ENCODE assay signal across 8 mouse cellular contexts in genomic region chr9:57653283-57653682, GRCm38 (mm10). TPM values are rescaled to one million over a fixed set of nuclear protein-coding genes. Genes with fewer than 3 reads are reported as not detected.
DNase-seq lines count a peak whose midpoint lies in the region; ATAC-seq and TF ChIP-seq lines count a peak whose summit lies in the region.

Csk (minus strand) TSS chr9:57653631.

- no peak for TF ChIP-seq CTCF in C2C12 (IDR thresholded peaks at IDR 0.05; ENCODE audit: control insufficient read depth, insufficient read depth, insufficient read length)

- H3K4me3 ChIP-seq in C2C12 (ENCODE audit: insufficient read depth, poor library complexity, severe bottlenecking) = no peak within 1 kb of the TSS
- H3K4me3 ChIP-seq in embryonic facial prominence, embryonic 12.5 days = no peak within 1 kb of the TSS
- no peak within 1 kb of the TSS for H3K4me3 ChIP-seq in limb, embryonic 13.5 days
- no peak within 1 kb of the TSS for H3K4me3 ChIP-seq in stomach, embryonic 14.5 days (ENCODE audit: low read depth, low read length)

- no peak within 1 kb of the TSS; the same call in 1 of the 2 replicates for H3K9ac ChIP-seq in embryonic facial prominence, embryonic 12.5 days
- no peak within 1 kb of the TSS for H3K9ac ChIP-seq in limb, embryonic 13.5 days
- H3K9ac ChIP-seq in stomach, embryonic 14.5 days (replicated peaks; ENCODE audit: low read depth, low read length) = 0 out of 2 replicates have a peak within 1 kb of the TSS, but pooled peaks have one; percentile 2

- DNase-seq in frontal cortex, adult 2 months (ENCODE audit: extremely low spot score in 1 of 2, low spot score in 1 of 2) = no peak
- DNase-seq in frontal cortex, postnatal 10 days (ENCODE audit: low spot score in 2 of 2) = no peak
- no peak for DNase-seq in heart, postnatal 36 days
- DNase-seq in natural killer cell, adult 2 months (ENCODE audit: low spot score in 2 of 2) = no peak

- no peak for ATAC-seq in embryonic facial prominence, embryonic 12.5 days (ENCODE audit: insufficient number of reproducible peaks, insufficient read depth, low FRiP score, low TSS enrichment)
- ATAC-seq in limb, embryonic 13.5 days (ENCODE audit: low FRiP score, low read depth) = no peak
- no peak for ATAC-seq in stomach, embryonic 14.5 days (ENCODE audit: insufficient number of reproducible peaks, insufficient read depth, low FRiP score, low read depth)

- H3ac ChIP-seq in C2C12 (ENCODE audit: control insufficient read depth, insufficient read length, low read depth) = no peak within 1 kb of the TSS

- no peaks in the 10 kb centered on the region for H3K9me3 ChIP-seq in embryonic facial prominence, embryonic 12.5 days
- no peaks in the 10 kb centered on the region for H3K9me3 ChIP-seq in limb, embryonic 13.5 days
- H3K9me3 ChIP-seq in stomach, embryonic 14.5 days (ENCODE audit: control insufficient read depth, low read depth, low read length) = no peaks in the 10 kb centered on the region

- no peaks in the 10 kb centered on the region for H3K79me3 ChIP-seq in C2C12 (ENCODE audit: low read depth)

- no peaks in the 10 kb centered on the region for H3K27me3 ChIP-seq in C2C12 (ENCODE audit: control insufficient read depth, insufficient read depth, insufficient read length)
- H3K27me3 ChIP-seq in embryonic facial prominence, embryonic 12.5 days = peaks cover 18% of the 10 kb centered on the region
- peaks cover 27% of the 10 kb centered on the region for H3K27me3 ChIP-seq in limb, embryonic 13.5 days
- no peaks in the 10 kb centered on the region for H3K27me3 ChIP-seq in stomach, embryonic 14.5 days (ENCODE audit: control insufficient read depth, insufficient read depth, low read length)

- no peaks in the 10 kb centered on the region for H3K36me3 ChIP-seq in C2C12 (ENCODE audit: control insufficient read depth, insufficient read depth)
- no peaks in the 10 kb centered on the region for H3K36me3 ChIP-seq in embryonic facial prominence, embryonic 12.5 days
- no peaks in the 10 kb centered on the region for H3K36me3 ChIP-seq in limb, embryonic 13.5 days
- no peaks in the 10 kb centered on the region for H3K36me3 ChIP-seq in stomach, embryonic 14.5 days (ENCODE audit: control insufficient read depth, insufficient read depth, low read length)

- H3K27ac ChIP-seq in embryonic facial prominence, embryonic 12.5 days = no peak within 1 kb of the TSS
- H3K27ac ChIP-seq in limb, embryonic 13.5 days = no peak within 1 kb of the TSS
- no peak within 1 kb of the TSS; the same call in 1 of the 2 replicates for H3K27ac ChIP-seq in stomach, embryonic 14.5 days (ENCODE audit: low read length)

- whole genome bisulfite sequencing in embryonic facial prominence, embryonic 12.5 days = 52% methylated on average over 5 of the region's 5 CpGs
- WGBS in limb, embryonic 13.5 days = 53% methylated on average over 5 of the region's 5 CpGs
- WGBS in stomach, embryonic 14.5 days = 58% methylated on average over 5 of the region's 5 CpGs

- peaks cover 17% of the 10 kb centered on the region for H3K4me1 ChIP-seq in embryonic facial prominence, embryonic 12.5 days
- peaks cover 11% of the 10 kb centered on the region for H3K4me1 ChIP-seq in limb, embryonic 13.5 days
- H3K4me1 ChIP-seq in stomach, embryonic 14.5 days (ENCODE audit: control insufficient read depth, insufficient read depth, low read length) = peaks cover 5% of the 10 kb centered on the region; the same call in 1 of the 2 replicates

- no peaks in the 10 kb centered on the region for H3K79me2 ChIP-seq in C2C12 (ENCODE audit: control insufficient read depth, insufficient read depth)

- no peak within 1 kb of the TSS for H3K4me2 ChIP-seq in embryonic facial prominence, embryonic 12.5 days (replicated peaks)
- H3K4me2 ChIP-seq in limb, embryonic 13.5 days (replicated peaks) = no peak within 1 kb of the TSS
- peak within 1 kb of the TSS; percentile 7; the same call in 1 of the 2 replicates for H3K4me2 ChIP-seq in stomach, embryonic 14.5 days (replicated peaks; ENCODE audit: low read depth, low read length)

- intact Hi-C loops in heart, postnatal 36 days (cut with DNase I) = no loop called here

TF ChIP-seq in C2C12, 6 proteins besides CTCF, POLR2A, EP300 and RAD21:
- TF ChIP-seq CEBPB (IDR thresholded peaks at IDR 0.05; ENCODE audit: low read depth) = no peak
- TF ChIP-seq MAX (IDR thresholded peaks at IDR 0.05) = no peak
- no peak for TF ChIP-seq USF1 (IDR thresholded peaks at IDR 0.05; ENCODE audit: low read depth)
- TF ChIP-seq MYOG (IDR thresholded peaks at IDR 0.05; ENCODE audit: control insufficient read depth, extremely low read depth, insufficient read length) = no peak
- no peak for TF ChIP-seq MYOD1 (IDR thresholded peaks at IDR 0.05; ENCODE audit: control insufficient read depth, insufficient read length, low read depth)
- no peak for TF ChIP-seq FOSL1 (IDR thresholded peaks at IDR 0.05; ENCODE audit: insufficient read depth, low read length, poor library complexity, severe bottlenecking)
TF ChIP-seq in C2C12: peak in this region for 0.

RNA-seq across cellular contexts. Expression of gene Csk, which starts in this region (rescaled TPM):
- polyA plus RNA-seq in frontal cortex, adult 2 months (2012; rRNA removed) = 66.1 and 86.0 TPM in 2 replicates
- polyA plus RNA-seq in C2C12 (2012; fragmentation: generic; extraction: Trizol) = 66.2 TPM
- 38.0 and 41.1 TPM in 2 replicates for polyA plus RNA-seq in embryonic facial prominence, embryonic 12.5 days (2016; fragmentation: Nextera tagmentation; extraction: Ambion mirVana)
- total RNA-seq in heart, postnatal 36 days (2021) = 10 to 100 TPM; 26.2 to 28.5 TPM
- polyA plus RNA-seq in limb, embryonic 13.5 days (2015; fragmentation: Nextera tagmentation; extraction: Ambion mirVana) = 32.6 and 32.7 TPM in 2 replicates
- 29.1 and 30.9 TPM in 2 replicates for polyA plus RNA-seq in stomach, embryonic 14.5 days (2014; fragmentation: Nextera tagmentation; extraction: Ambion mirVana)
